Mouse (Mus musculus) heart, embryonic 14.5 days (tissue): Measurements from ENCODE around the gene Dhcr24. TPM values are rescaled to one million over a fixed set of nuclear protein-coding genes. Genes with fewer than 3 reads are reported as not detected.

Experiments
- ATAC-seq: fragments of 200-750 bp; cut with Nextera tagmentation; 2 replicates; pipeline ENCODE4 v1.8.0; 2017; ENCODE audit warnings: low read depth, moderate TSS enrichment; ENCODE audit not compliant: insufficient number of reproducible peaks, insufficient read depth, low FRiP score
- H3K27ac ChIP-seq, 2 experiments: fragments of 200-500 bp in 1 of 2; fragments of 300-500 bp in 1 of 2; sonication (generic) in 1 of 2; replicated peaks in 1 of 2; 2 replicates each; pipeline ENCODE4 v1.5.1; 2012 to 2014; ENCODE audit warnings: low read depth in 2 of 2, low read length in 2 of 2, control low read depth in 1 of 2, mild to moderate bottlenecking in 1 of 2, mixed read lengths in 1 of 2; ENCODE audit not compliant: control insufficient read depth in 1 of 2, insufficient read depth in 1 of 2
- H3K27me3 ChIP-seq: fragments of 300-500 bp; sonication (generic); 2 replicates; pipeline ENCODE4 v1.6.1; 2014; ENCODE audit warnings: mild to moderate bottlenecking, low read length, control low read depth; ENCODE audit not compliant: control insufficient read depth, insufficient read depth
- H3K36me3 ChIP-seq: fragments of 300-500 bp; sonication (generic); 2 replicates; pipeline ENCODE4 v1.6.1; 2014; ENCODE audit warnings: mild to moderate bottlenecking, control low read depth, low read length, mixed read lengths; ENCODE audit not compliant: control insufficient read depth, insufficient read depth
- H3K4me1 ChIP-seq, 2 experiments: fragments of 200-500 bp in 1 of 2; fragments of 300-500 bp in 1 of 2; sonication (generic) in 1 of 2; 2 replicates each; pipeline ENCODE4 v1.6.1; 2012 to 2014; ENCODE audit warnings: low read length in 2 of 2, control low read depth in 1 of 2, mixed read lengths in 1 of 2; ENCODE audit not compliant: control insufficient read depth in 2 of 2, insufficient read depth in 2 of 2
- H3K4me2 ChIP-seq: fragments of 300-500 bp; sonication (generic); 2 replicates; pipeline ENCODE4 v1.6.1; 2014; ENCODE audit warnings: mild to moderate bottlenecking, low read length
- H3K4me3 ChIP-seq, 2 experiments: fragments of 200-500 bp in 1 of 2; fragments of 300-500 bp in 1 of 2; sonication (generic) in 1 of 2; 2 replicates each; pipeline ENCODE4 v1.5.1; 2012 to 2014; ENCODE audit warnings: low read length in 2 of 2, mild to moderate bottlenecking in 2 of 2, control low read depth in 1 of 2, low read depth in 1 of 2, moderate library complexity in 1 of 2; ENCODE audit not compliant: control insufficient read depth in 1 of 2, insufficient read depth in 1 of 2
- H3K9ac ChIP-seq: fragments of 300-500 bp; sonication (generic); 2 replicates; pipeline ENCODE4 v1.6.1; 2014; ENCODE audit warnings: mild to moderate bottlenecking, low read length
- H3K9me3 ChIP-seq: fragments of 300-500 bp; sonication (generic); 2 replicates; pipeline ENCODE4 v1.6.1; 2016; ENCODE audit warnings: low read length, control low read depth; ENCODE audit not compliant: control insufficient read depth
- WGBS: fragments of 180-500 bp; shearing (Covaris S2); extraction: QIAGEN DNeasy Blood & Tissue Kit; methylation state at CpG from one replicate; pipeline ENCODE4 v1.1.7; 2014; 5-methylcytosine and 5-hydroxymethylcytosine counted together
- polyA plus RNA-seq: library from polyadenylated mRNA; unstranded; fragments of >200 nt; fragmentation: Nextera tagmentation; extraction: Ambion mirVana; gene quantifications from 2 replicates; pipeline ENCODE4 v1.2.1, GENCODE M21; 2014

Gene Dhcr24
- 10.4 and 12.0 TPM in 2 replicates for polyA plus RNA-seq

- ATAC-seq = peak; percentile 95
- peaks cover 21% of the 10 kb centered on the region for H3K36me3 ChIP-seq
- no peaks in the 10 kb centered on the region for H3K27me3 ChIP-seq
- H3K4me2 ChIP-seq = peak within 1 kb of the TSS; percentile 96
- WGBS = under 1% methylated on average over 89 of the region's 89 CpGs
- H3K4me3 ChIP-seq = peak within 1 kb of the TSS; percentile 61 to 82
- H3K4me1 ChIP-seq = peaks cover 8 to 25% of the 10 kb centered on the region in 2 experiments; a peak in 3 of 4 replicates
- no peaks in the 10 kb centered on the region for H3K9me3 ChIP-seq
- peak within 1 kb of the TSS; percentile 47 to 64; a peak in 2 of 4 replicates for H3K27ac ChIP-seq
- peak within 1 kb of the TSS; percentile 81 for H3K9ac ChIP-seq
Measured at GRCm38 (mm10) chr4:106560846-106561781, at the start of gene Dhcr24. Gene Dhcr24 (plus strand): TSS chr4:106561038.

- WGBS = 71% methylated on average over 6 of the region's 6 CpGs
Measured at GRCm38 (mm10) chr4:106514606-106515005, 46.2 kb upstream of the Dhcr24 start.

GRCm38 (mm10) chr4:106522547-106522946 is 38.3 kb upstream of the Dhcr24 start:
- no peaks in the 10 kb centered on the region for H3K27me3 ChIP-seq
- 68% methylated on average over 3 of the region's 3 CpGs for WGBS
- H3K4me3 ChIP-seq = no peak overlapping the region
- no peaks in the 10 kb centered on the region for H3K36me3 ChIP-seq
- no peak overlapping the region for H3K27ac ChIP-seq
- no peaks in the 10 kb centered on the region for H3K9me3 ChIP-seq
- no peak for ATAC-seq
- H3K9ac ChIP-seq = no peak overlapping the region
- H3K4me1 ChIP-seq = peaks cover 0 to under 1% of the 10 kb centered on the region in 2 experiments; a peak in 1 of 4 replicates
- H3K4me2 ChIP-seq = no peak overlapping the region

More at GRCm38 (mm10) chr4:106514606-106515005, 46.2 kb upstream of the Dhcr24 start:
- Histone ChIP-seq H3K9ac (no peak overlapping the region), H3K4me3 (no peak overlapping the region), H3K4me2 (no peak overlapping the region), H3K27ac (no peak overlapping the region), H3K36me3 (no peaks in the 10 kb centered on the region), H3K4me1 (no peaks in the 10 kb centered on the region), H3K9me3 (no peaks in the 10 kb centered on the region), H3K27me3 (no peaks in the 10 kb centered on the region; the same call in 1 of the 2 replicates)
- no peak for ATAC-seq

- H3K4me1 ChIP-seq = peaks cover 0 to 5% of the 10 kb centered on the region in 2 experiments; a peak in 2 of 4 replicates
- WGBS = 69% methylated on average over 2 of the region's 2 CpGs
- no peak overlapping the region for H3K4me3 ChIP-seq
- H3K9me3 ChIP-seq = no peaks in the 10 kb centered on the region
- H3K27me3 ChIP-seq = no peaks in the 10 kb centered on the region
- H3K4me2 ChIP-seq = no peak overlapping the region
- no peak overlapping the region for H3K9ac ChIP-seq
- H3K27ac ChIP-seq = no peak overlapping the region
- ATAC-seq = no peak
- H3K36me3 ChIP-seq = no peaks in the 10 kb centered on the region
Measured at GRCm38 (mm10) chr4:106524131-106524530, 36.7 kb upstream of the Dhcr24 start.

GRCm38 (mm10) chr4:106525001-106525400 is 35.8 kb upstream of the Dhcr24 start:
- H3K27me3 ChIP-seq = no peaks in the 10 kb centered on the region
- 86% methylated on average over 2 of the region's 2 CpGs for WGBS
- ATAC-seq = no peak
- no peak overlapping the region for H3K9ac ChIP-seq
- H3K27ac ChIP-seq = no peak overlapping the region
- peaks cover 4 to 7% of the 10 kb centered on the region in 2 experiments; a peak in 2 of 4 replicates for H3K4me1 ChIP-seq
- H3K9me3 ChIP-seq = no peaks in the 10 kb centered on the region
- no peak overlapping the region for H3K4me2 ChIP-seq
- H3K4me3 ChIP-seq = no peak overlapping the region
- H3K36me3 ChIP-seq = no peaks in the 10 kb centered on the region

- H3K27ac ChIP-seq = no peak overlapping the region
- no peak for ATAC-seq
- no peaks in the 10 kb centered on the region for H3K36me3 ChIP-seq
- H3K9ac ChIP-seq = no peak overlapping the region
- H3K4me2 ChIP-seq = no peak overlapping the region
- WGBS = 69% methylated on average over 7 of the region's 7 CpGs
- H3K9me3 ChIP-seq = no peaks in the 10 kb centered on the region
- peaks cover 4 to 7% of the 10 kb centered on the region in 2 experiments; a peak in 2 of 4 replicates for H3K4me1 ChIP-seq
- no peak overlapping the region for H3K4me3 ChIP-seq
- H3K27me3 ChIP-seq = no peaks in the 10 kb centered on the region
Measured at GRCm38 (mm10) chr4:106527856-106528547, 32.8 kb upstream of the Dhcr24 start.

GRCm38 (mm10) chr4:106529375-106530112 is 31.3 kb upstream of the Dhcr24 start:
- WGBS = 16% methylated on average over 17 of the region's 17 CpGs
- Histone ChIP-seq H3K4me1 (peaks cover 4 to 7% of the 10 kb centered on the region in 2 experiments; a peak in 2 of 4 replicates), H3K4me2 (peak overlapping the region; percentile 60), H3K36me3 (no peaks in the 10 kb centered on the region), H3K9me3 (no peaks in the 10 kb centered on the region), H3K27ac (no peak overlapping the region), H3K27me3 (no peaks in the 10 kb centered on the region), H3K4me3 (0 out of 4 replicates have a peak overlapping the region, but pooled peaks of 1 of the 2 experiments have one; percentile 2), H3K9ac (peak overlapping the region; percentile 64)
- peak; percentile 87 for ATAC-seq
